In genomic region chr1:36095423-36096272, GRCm38 (mm10) we compare ENCODE assay signal across 9 mouse cellular contexts. TPM values are rescaled to one million over a fixed set of nuclear protein-coding genes. Genes with fewer than 3 reads are reported as not detected.
DNase-seq lines count a peak whose midpoint lies in the region; ATAC-seq and TF ChIP-seq lines count a peak whose summit lies in the region.
"Had no signal": no experiment of that assay in that cellular context is flagged by ENCODE, and none has a peak within 500 bp of the region (broad histone marks: within the 10 kb centered on the region; RNA-seq: fewer than 3 reads in every experiment).

No protein-coding gene starts in this region.

- no peak overlapping the region for H3K9ac ChIP-seq in forebrain, embryonic 15.5 days (replicated peaks)
- no peak overlapping the region for H3K9ac ChIP-seq in forebrain, embryonic 12.5 days
- no peak overlapping the region for H3K9ac ChIP-seq in CH12.LX (ENCODE audit: insufficient read depth, low read depth)
- H3K9ac ChIP-seq in lung, postnatal 0 days (replicated peaks; ENCODE audit: low read depth): no peak overlapping the region
- no peak overlapping the region for H3K9ac ChIP-seq in stomach, embryonic 16.5 days (ENCODE audit: low read length)
- H3K9ac ChIP-seq: neural tube, embryonic 12.5 days had no signal

- H3K4me2 ChIP-seq in forebrain, embryonic 15.5 days (replicated peaks): no peak overlapping the region
- H3K4me2 ChIP-seq in forebrain, embryonic 12.5 days: no peak overlapping the region
- H3K4me2 ChIP-seq in CH12.LX (ENCODE audit: insufficient read depth, low read depth, poor library complexity, severe bottlenecking): no peak overlapping the region
- H3K4me2 ChIP-seq in lung, postnatal 0 days (replicated peaks; ENCODE audit: low read depth, low read length): no peak overlapping the region
- H3K4me2 ChIP-seq in stomach, embryonic 16.5 days (ENCODE audit: low read depth, low read length): no peak overlapping the region
- H3K4me2 ChIP-seq: neural tube, embryonic 12.5 days had no signal

- dilution Hi-C loops in CH12.LX (cut with MboI; ENCODE audit: extremely low pct_ligation_motif_present, extremely low pct_unique_long_range_greater_than_20kb, low sequenced_read_pairs): no loop called here

- H3K27ac ChIP-seq in forebrain, embryonic 15.5 days (replicated peaks): peak overlapping the region; percentile 36
- H3K27ac ChIP-seq in forebrain, embryonic 12.5 days: no peak overlapping the region
- H3K27ac ChIP-seq in CH12.LX (ENCODE audit: insufficient read depth, low read depth): peak overlapping the region; percentile 32; the same call in 1 of the 2 replicates
- peak overlapping the region; percentile 27; the same call in 1 of the 2 replicates for H3K27ac ChIP-seq in lung, postnatal 0 days (ENCODE audit: low read length)
- peak overlapping the region; percentile 64 for H3K27ac ChIP-seq in stomach, embryonic 16.5 days (ENCODE audit: low read length)
- H3K27ac ChIP-seq: neural tube, embryonic 12.5 days had no signal

- H3K79me2 ChIP-seq in CH12.LX (replicated peaks; ENCODE audit: control insufficient read depth, extremely low read depth, insufficient read depth, poor library complexity, severe bottlenecking): no peaks in the 10 kb centered on the region

- ATAC-seq in forebrain, embryonic 15.5 days (replicated peaks): peak; percentile 85
- no peak for ATAC-seq in forebrain, embryonic 12.5 days (ENCODE audit: low FRiP score)
- ATAC-seq in frontal cortex, adult (ENCODE audit: low TSS enrichment): peak; percentile 94
- peak; percentile 73 for ATAC-seq in lung, postnatal 0 days
- ATAC-seq in stomach, embryonic 16.5 days (ENCODE audit: insufficient read depth, low FRiP score): peak; percentile 78

- H3K4me1 ChIP-seq in forebrain, embryonic 15.5 days: peaks cover 18% of the 10 kb centered on the region
- H3K4me1 ChIP-seq in forebrain, embryonic 12.5 days: peaks cover 7% of the 10 kb centered on the region; the same call in 1 of the 2 replicates
- H3K4me1 ChIP-seq in CH12.LX (ENCODE audit: control insufficient read depth in 1 of 2, insufficient read depth in 2 of 2): peaks cover 36 to 62% of the 10 kb centered on the region in 2 experiments
- no peaks in the 10 kb centered on the region for H3K4me1 ChIP-seq in lung, postnatal 0 days (ENCODE audit: insufficient read depth, low read depth, low read length)
- peaks cover 31% of the 10 kb centered on the region for H3K4me1 ChIP-seq in stomach, embryonic 16.5 days (ENCODE audit: control insufficient read depth, insufficient read depth, low read length)
- H3K4me1 ChIP-seq: neural tube, embryonic 12.5 days had no signal

- TF ChIP-seq CTCF in CH12.LX (conservative IDR thresholded peaks at IDR 0.05 in 1 of 2, IDR thresholded peaks at IDR 0.05 in 1 of 2; ENCODE audit: low read depth in 2 of 2, low read length in 2 of 2): 0 out of 4 replicates have a peak, but pooled peaks of 1 of the 2 experiments have one; percentile 12
- no peak for TF ChIP-seq CTCF in lung, postnatal 0 days (IDR thresholded peaks at IDR 0.05)

- H3K27me3 ChIP-seq in forebrain, embryonic 15.5 days: no peaks in the 10 kb centered on the region
- no peaks in the 10 kb centered on the region for H3K27me3 ChIP-seq in forebrain, embryonic 12.5 days
- no peaks in the 10 kb centered on the region for H3K27me3 ChIP-seq in CH12.LX (replicated peaks)
- no peaks in the 10 kb centered on the region for H3K27me3 ChIP-seq in lung, postnatal 0 days (replicated peaks; ENCODE audit: insufficient read depth, low read length)
- no peaks in the 10 kb centered on the region for H3K27me3 ChIP-seq in stomach, embryonic 16.5 days (ENCODE audit: control insufficient read depth, insufficient read depth, low read length)
- H3K27me3 ChIP-seq: neural tube, embryonic 12.5 days had no signal

- no peak for TF ChIP-seq POLR2A in CH12.LX (IDR thresholded peaks at IDR 0.05; ENCODE audit: low read depth, low read length)

- no peaks in the 10 kb centered on the region for H3K9me3 ChIP-seq in forebrain, embryonic 15.5 days
- H3K9me3 ChIP-seq in forebrain, embryonic 12.5 days: no peaks in the 10 kb centered on the region
- H3K9me3 ChIP-seq in CH12.LX (replicated peaks; ENCODE audit: low read length): no peaks in the 10 kb centered on the region
- H3K9me3 ChIP-seq in lung, postnatal 0 days (ENCODE audit: low read length): no peaks in the 10 kb centered on the region
- H3K9me3 ChIP-seq in stomach, embryonic 16.5 days (replicated peaks; ENCODE audit: control insufficient read depth, low read length): no peaks in the 10 kb centered on the region
- H3K9me3 ChIP-seq: neural tube, embryonic 12.5 days had no signal

- peak; percentile 82 for DNase-seq in CH12.LX (ENCODE audit: extremely low read depth)
- DNase-seq in layer of hippocampus, postnatal 14 days (ENCODE audit: low spot score in 2 of 2): peak; percentile 89 to 96
- peak; percentile 57 for DNase-seq in lung, postnatal 0 days (ENCODE audit: low spot score)
- no peak for DNase-seq in adrenal gland, postnatal 36 days

- in situ Hi-C loops in CH12.LX (cut with MboI; ENCODE audit: low pct_ligation_motif_present, low pct_unique_long_range_greater_than_20kb, low sequenced_read_pairs): no loop called here

- no peak for TF ChIP-seq EP300 in CH12.LX (IDR thresholded peaks at IDR 0.05; ENCODE audit: low read length)
- TF ChIP-seq EP300 in lung, postnatal 0 days (IDR thresholded peaks at IDR 0.05): no peak

- no peak; the same call in 1 of the 2 replicates for TF ChIP-seq RAD21 in CH12.LX (IDR thresholded peaks at IDR 0.05; ENCODE audit: low read depth, low read length)

- peaks cover 8% of the 10 kb centered on the region; the same call in 1 of the 2 replicates for H3K36me3 ChIP-seq in forebrain, embryonic 15.5 days
- H3K36me3 ChIP-seq in forebrain, embryonic 12.5 days (replicated peaks): peaks cover 24% of the 10 kb centered on the region
- H3K36me3 ChIP-seq in CH12.LX (replicated peaks in 1 of 2; ENCODE audit: control insufficient read depth in 1 of 2, insufficient read depth in 1 of 2, low read length in 1 of 2): peaks cover 13 to 72% of the 10 kb centered on the region in 2 experiments
- H3K36me3 ChIP-seq in lung, postnatal 0 days (ENCODE audit: insufficient read depth, low read length): no peaks in the 10 kb centered on the region
- peaks cover 5% of the 10 kb centered on the region; the same call in 1 of the 2 replicates for H3K36me3 ChIP-seq in stomach, embryonic 16.5 days (ENCODE audit: control insufficient read depth, insufficient read depth, low read length)

- no peak overlapping the region for H3K4me3 ChIP-seq in forebrain, embryonic 15.5 days
- no peak overlapping the region for H3K4me3 ChIP-seq in forebrain, embryonic 12.5 days (replicated peaks)
- no peak overlapping the region for H3K4me3 ChIP-seq in CH12.LX (replicated peaks in 1 of 3; ENCODE audit: low read depth in 2 of 3, low read length in 2 of 3, poor library complexity in 1 of 3)
- no peak overlapping the region for H3K4me3 ChIP-seq in lung, postnatal 0 days (ENCODE audit: low read depth, low read length)
- no peak overlapping the region for H3K4me3 ChIP-seq in stomach, embryonic 16.5 days (replicated peaks; ENCODE audit: low read length)
- H3K4me3 ChIP-seq: neural tube, embryonic 12.5 days had no signal

- 72% methylated on average over 12 of the region's 12 CpGs for WGBS in forebrain, embryonic 15.5 days
- 85% methylated on average over 12 of the region's 12 CpGs for WGBS in forebrain, embryonic 12.5 days
- 55% methylated on average over 12 of the region's 12 CpGs for WGBS in lung, postnatal 0 days
- WGBS in stomach, embryonic 16.5 days: 59% methylated on average over 12 of the region's 12 CpGs

TF ChIP-seq in CH12.LX, 34 proteins besides CTCF, POLR2A, EP300 and RAD21 (continues in another document):
- TF ChIP-seq USF2 (conservative IDR thresholded peaks at IDR 0.05; ENCODE audit: low read depth, low read length) (no peak), E2F4 (IDR thresholded peaks at IDR 0.05; ENCODE audit: insufficient replicate concordance, low read depth, low read length) (no peak), SMC3 (IDR thresholded peaks at IDR 0.05; ENCODE audit: low read depth, low read length) (no peak), GABPA (IDR thresholded peaks at IDR 0.05; ENCODE audit: insufficient replicate concordance, low read depth, low read length) (no peak), PAX5 (IDR thresholded peaks at IDR 0.05; ENCODE audit: low read length) (no peak), SIN3A (IDR thresholded peaks at IDR 0.05; ENCODE audit: low read length) (no peak), BHLHE40 (IDR thresholded peaks at IDR 0.05; ENCODE audit: low read depth, low read length) (peak; percentile 49), HCFC1 (IDR thresholded peaks at IDR 0.05; ENCODE audit: low read depth, low read length) (no peak), NELFE (IDR thresholded peaks at IDR 0.05; ENCODE audit: low read depth, low read length) (no peak), ETS1 (conservative IDR thresholded peaks at IDR 0.05; ENCODE audit: low read depth, low read length) (peak; percentile 18; the same call in 1 of the 2 replicates), MAZ (IDR thresholded peaks at IDR 0.05; ENCODE audit: low read depth, low read length) (no peak), TCF12 (IDR thresholded peaks at IDR 0.05; ENCODE audit: low read depth, low read length) (no peak), CHD1 (IDR thresholded peaks at IDR 0.05; ENCODE audit: low read depth, low read length) (no peak), NRF1 (IDR thresholded peaks at IDR 0.05; ENCODE audit: low read depth, low read length) (0 out of 2 replicates have a peak, but pooled peaks have one; percentile 17), ELF1 (IDR thresholded peaks at IDR 0.05; ENCODE audit: low read depth, low read length) (peak; percentile 94), JUN (IDR thresholded peaks at IDR 0.05; ENCODE audit: insufficient read depth, low read depth, low read length) (no peak), MEF2A (IDR thresholded peaks at IDR 0.05; ENCODE audit: borderline replicate concordance, low read depth, low read length) (0 out of 2 replicates have a peak, but pooled peaks have one; percentile 56), RCOR1 (conservative IDR thresholded peaks at IDR 0.05; ENCODE audit: low read depth, low read length) (no peak), TBP (conservative IDR thresholded peaks at IDR 0.05; ENCODE audit: low read depth, low read length) (no peak)

RNA-seq across cellular contexts. Expression of gene Hs6st1, which starts 27.4 kb away (rescaled TPM):
- polyA plus RNA-seq in forebrain, embryonic 15.5 days (2015; fragmentation: Nextera tagmentation; extraction: Ambion mirVana): 9.7 and 16.5 TPM in 2 replicates
- 5.1 and 8.4 TPM in 2 replicates for polyA plus RNA-seq in forebrain, embryonic 12.5 days (2016; fragmentation: Nextera tagmentation; extraction: Ambion mirVana)
- 14.0 and 17.7 TPM in 2 replicates for total RNA-seq in CH12.LX (2012; rRNA removed)
- total RNA-seq in CH12.LX (2014; rRNA removed): 8.2 and 9.1 TPM in 2 replicates
- 18.1 and 18.6 TPM in 2 replicates for polyA plus RNA-seq in CH12.LX (2012; ENCODE audit: insufficient read length, low read depth)
- 10 to 100 TPM; 44.3 to 49.6 TPM for total RNA-seq in layer of hippocampus, postnatal 14 days (2021)
- polyA plus RNA-seq in lung, postnatal 0 days (2015; fragmentation: Nextera tagmentation; extraction: Ambion mirVana): 4.9 and 6.3 TPM in 2 replicates
- polyA plus RNA-seq in stomach, embryonic 16.5 days (2015; fragmentation: Nextera tagmentation; extraction: Ambion mirVana): 4.8 and 5.2 TPM in 2 replicates
- 100 to 1,000 TPM in 1 of 2 experiments, 10 to 100 TPM in 1; 63.7 to 140 TPM for total RNA-seq in adrenal gland, postnatal 36 days (2021)

Comparison
In these comparisons a context has a peak if more than half of its experiments do, and no peak if none do; other contexts are left out.
1. DNase-seq: peak in CH12.LX (single experiment), layer of hippocampus, postnatal 14 days (2 of 2) and lung, postnatal 0 days (single experiment); none in adrenal gland, postnatal 36 days (0 of 2).